Mouse (Mus musculus): ENCODE measurements around the gene Oosp2. TPM values are rescaled to one million over a fixed set of nuclear protein-coding genes. Genes with fewer than 3 reads are reported as not detected.

The Oosp2 gene
- not detected for total RNA-seq (2021)

DNA sequence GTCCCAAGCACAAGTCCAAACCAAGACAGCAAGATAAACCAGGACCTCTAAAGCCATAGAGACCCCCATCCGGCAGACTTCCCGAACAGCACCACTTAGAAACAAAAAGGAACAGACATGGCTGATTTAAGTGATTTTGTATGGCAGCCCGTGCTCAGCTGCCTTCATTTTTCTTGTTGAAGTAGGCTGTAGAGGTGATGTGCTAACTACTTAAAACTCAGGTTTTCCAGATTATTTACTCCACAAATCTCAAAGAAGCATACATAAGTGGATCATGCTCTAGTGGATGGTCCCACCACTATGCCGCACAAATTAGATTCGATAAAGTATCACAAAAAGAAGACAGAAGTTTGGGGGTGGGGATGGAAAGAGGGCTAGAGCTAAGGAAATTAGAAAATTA is at the start of gene Oosp2:
Gene Oosp2 (minus strand): TSS at position 101 of the 400 bp plus-strand sequence.
- DNase-seq, result no peak

DNA sequence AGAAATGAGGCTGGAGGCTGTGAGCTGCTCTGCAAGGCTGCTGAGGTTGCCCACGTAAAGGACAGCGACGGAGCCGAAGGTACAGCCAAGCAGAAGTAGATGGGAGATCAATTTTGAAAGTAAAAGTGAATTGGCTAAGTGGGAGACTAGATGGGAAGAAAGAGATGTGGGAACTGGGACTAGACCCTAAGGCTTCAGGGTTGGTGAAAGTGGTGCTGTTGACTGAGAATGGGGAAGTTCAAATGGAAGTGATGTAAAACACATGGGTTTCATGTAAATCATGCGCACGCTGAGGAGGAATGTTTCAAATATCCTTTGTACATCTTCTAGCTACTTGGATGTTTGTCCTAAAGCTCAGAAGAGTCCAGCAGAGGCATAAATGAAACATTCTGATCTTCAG is 38.0 kb upstream of the Oosp2 start:
- DNase-seq, result no peak

GRCm38 (mm10) chr19:11696755-11697154 is 36.4 kb upstream of the Oosp2 start, which contains the start of gene Oosp3:
Gene Oosp3 (plus strand): TSS chr19:11697055.
- DNase-seq, result no peak

DNA sequence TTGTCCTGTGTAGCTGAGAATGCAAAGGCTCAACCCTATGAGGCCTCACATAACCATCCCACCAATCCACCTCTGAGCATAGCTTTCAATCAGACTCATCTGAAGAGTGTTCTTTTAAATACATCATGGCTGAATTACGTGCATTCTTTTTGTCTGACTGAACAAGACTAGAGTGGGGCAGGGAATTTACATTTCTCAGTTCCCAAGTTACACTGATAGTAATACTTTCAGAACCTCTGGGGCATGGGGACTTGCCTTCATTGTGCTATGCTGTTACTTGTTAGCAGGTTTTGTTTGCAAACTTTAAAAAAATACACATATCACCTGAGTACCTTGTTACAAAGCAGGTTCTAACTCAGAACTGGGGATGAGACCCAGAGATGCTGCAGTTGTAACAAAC is 31.1 kb upstream of the Oosp2 start:
- DNase-seq, result no peak

- no peak for DNase-seq
These were observed 30.5 kb upstream of the Oosp2 start, which contains the start of gene Oosp1 for GRCm38 (mm10) chr19:11690839-11691238. Gene Oosp1 (minus strand): TSS chr19:11691150.

DNA sequence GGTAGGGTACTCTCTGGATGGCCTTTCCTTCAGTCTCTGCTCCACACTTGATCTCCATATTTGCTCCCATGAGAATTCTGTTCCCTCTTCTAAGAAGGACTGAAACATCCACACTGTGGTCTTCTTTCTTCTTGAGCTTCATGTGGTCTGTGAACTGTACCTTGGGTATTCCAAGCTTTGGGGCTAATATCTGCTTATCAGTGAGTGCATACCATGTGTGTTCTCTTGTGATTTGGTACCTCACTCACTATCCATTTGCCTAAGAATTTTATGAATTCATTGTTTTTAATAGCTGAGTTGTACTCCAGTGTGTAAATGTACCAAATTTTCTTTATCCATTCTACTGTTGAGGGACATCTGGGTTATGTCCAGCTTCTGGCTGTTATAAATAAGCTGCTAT is 1.2 kb upstream of the Oosp2 start:
- no peak for DNase-seq

DNA sequence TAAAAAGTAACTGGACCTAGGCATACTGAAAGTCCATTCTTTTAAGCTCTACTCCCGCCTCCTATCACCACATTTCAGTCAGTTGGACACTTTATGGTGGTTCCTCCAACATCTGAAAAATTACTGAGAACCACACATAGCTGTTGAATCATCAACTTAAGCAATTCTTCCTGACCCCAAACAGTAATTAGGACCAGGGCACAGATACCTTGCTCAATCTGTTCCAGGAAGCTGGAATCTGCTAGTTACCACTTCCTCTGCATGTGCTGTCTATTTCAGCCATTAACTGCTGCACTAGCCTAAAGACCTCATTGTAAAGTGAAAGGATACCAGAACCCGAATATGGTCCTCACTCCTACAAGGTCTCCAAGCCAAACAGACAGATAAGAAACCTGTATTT is 1.2 kb downstream of the Oosp2 start:
- no peak for DNase-seq

- no peak for DNase-seq
These were observed 10.8 kb downstream of the Oosp2 start for GRCm38 (mm10) chr19:11649564-11649963.

GRCm38 (mm10) chr19:11646166-11646565 is 14.2 kb downstream of the Oosp2 start:
- no peak for DNase-seq

DNA sequence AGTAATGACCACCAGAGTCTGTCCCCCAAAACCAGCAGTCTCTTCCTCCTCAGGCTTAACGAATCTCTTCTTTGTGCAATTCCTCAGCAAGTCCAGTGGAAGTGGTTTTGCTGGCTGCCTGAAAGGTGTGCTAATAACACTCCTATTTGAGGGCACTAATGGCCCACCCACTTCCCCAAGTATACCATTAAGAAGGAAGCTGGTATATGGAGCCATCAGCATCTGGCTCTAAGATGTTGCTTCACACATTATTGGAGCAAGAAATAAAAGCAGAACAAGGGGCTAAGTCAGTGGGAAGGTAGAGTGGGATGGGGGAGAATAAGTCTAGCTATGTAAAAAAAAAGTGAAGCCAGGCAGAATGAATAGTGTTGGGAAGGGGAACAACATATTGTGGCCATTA is 19.6 kb downstream of the Oosp2 start, which contains the start of gene Ms4a3:
Gene Ms4a3 (minus strand): TSS at position 120 of the 400 bp plus-strand sequence.
- DNase-seq, result no peak

- DNase-seq, result no peak
These were observed 21.3 kb downstream of the Oosp2 start for GRCm38 (mm10) chr19:11639038-11639437.

- DNase-seq, result no peak
These were observed 24.8 kb downstream of the Oosp2 start for GRCm38 (mm10) chr19:11635572-11635971.

GRCm38 (mm10) chr19:11634330-11634729 is 26.0 kb downstream of the Oosp2 start:
- DNase-seq, result no peak

DNA sequence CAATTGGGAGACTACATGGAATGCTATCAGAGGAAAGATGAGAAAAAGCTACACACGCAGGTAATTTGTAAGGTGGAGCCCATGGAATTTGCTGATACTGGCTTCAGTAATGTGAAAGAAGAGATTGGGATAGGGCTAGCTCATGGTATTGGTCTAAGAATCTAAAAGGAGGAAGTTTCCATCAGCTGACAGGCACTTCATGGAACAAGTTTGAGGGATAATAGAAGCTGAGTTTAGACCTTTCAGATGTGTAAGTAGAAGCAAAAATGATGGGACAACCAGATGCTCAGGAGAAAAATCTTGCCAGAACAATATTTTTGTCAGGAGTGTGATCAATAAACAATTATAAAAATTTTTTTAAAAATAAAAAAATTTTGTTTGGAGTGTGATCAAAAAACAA is 26.6 kb downstream of the Oosp2 start:
- no peak for DNase-seq

DNA sequence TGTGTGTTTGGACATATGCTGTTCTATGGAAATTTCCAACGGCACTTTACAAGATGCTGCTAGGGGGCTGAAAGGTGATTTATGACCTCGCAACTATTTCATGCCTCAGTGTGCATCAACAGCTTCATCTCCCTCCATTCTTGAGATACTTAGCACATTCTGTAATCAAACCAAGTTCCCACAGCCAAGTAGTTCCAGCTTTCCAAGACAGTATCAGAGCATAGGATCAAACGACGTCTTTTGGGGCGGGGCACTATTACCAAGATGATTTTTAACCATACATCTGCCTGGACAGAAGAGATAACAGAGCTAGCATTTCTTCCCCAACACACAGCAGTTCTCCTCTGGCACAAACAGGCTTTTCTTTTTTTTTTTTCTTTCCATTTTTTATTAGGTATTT is 35.1 kb downstream of the Oosp2 start:
- no peak for DNase-seq

- no peak for DNase-seq
These were observed 35.6 kb downstream of the Oosp2 start for GRCm38 (mm10) chr19:11624800-11625199.

GRCm38 (mm10) chr19:11623551-11623950 is 36.8 kb downstream of the Oosp2 start, which contains the start of gene Ms4a2:
Gene Ms4a2 (minus strand): TSS chr19:11623719.
- DNase-seq, result no peak

DNA sequence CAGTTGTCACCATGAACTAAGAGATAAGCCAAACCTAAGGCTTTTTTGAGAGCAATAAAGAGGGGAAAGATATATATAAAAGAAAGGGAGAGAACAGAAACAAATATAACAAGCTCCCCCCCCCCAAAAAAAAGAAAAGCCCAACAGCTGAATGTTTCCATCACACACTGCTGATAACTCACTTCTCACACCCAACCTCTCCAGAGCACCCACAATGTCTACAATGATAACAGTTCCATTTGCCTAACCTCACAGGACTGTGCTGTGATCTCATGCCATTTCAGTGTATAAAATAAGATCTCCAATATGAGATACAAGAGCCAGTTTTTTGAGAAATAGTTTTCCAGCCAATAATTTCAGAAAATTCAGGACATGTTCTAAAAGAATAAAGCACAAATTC is 42.4 kb downstream of the Oosp2 start:
- no peak for DNase-seq

GRCm38 (mm10) chr19:11614805-11615204 is 45.6 kb downstream of the Oosp2 start:
- DNase-seq, result no peak

GRCm38 (mm10) chr19:11613776-11614443 is 46.4 kb downstream of the Oosp2 start:
- DNase-seq, result no peak

DNA sequence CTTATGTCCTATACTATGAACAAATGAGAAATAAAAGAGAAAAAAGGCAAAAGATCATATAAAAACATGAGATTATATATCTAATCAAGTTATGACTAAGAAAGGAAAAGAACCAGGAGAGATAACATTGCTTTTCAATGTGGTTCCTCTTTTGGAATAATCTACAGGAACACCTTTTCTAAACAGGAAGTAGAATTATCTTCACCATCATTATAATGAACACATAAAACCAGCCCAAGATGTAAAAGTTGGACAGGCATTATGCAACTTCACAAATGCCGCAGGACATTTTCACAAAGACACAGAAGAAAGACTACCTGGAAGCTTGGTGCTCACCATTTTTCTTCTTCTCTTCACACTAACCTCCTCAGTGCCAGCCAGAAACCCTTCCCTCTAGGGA is 47.3 kb downstream of the Oosp2 start:
- no peak for DNase-seq

DNA sequence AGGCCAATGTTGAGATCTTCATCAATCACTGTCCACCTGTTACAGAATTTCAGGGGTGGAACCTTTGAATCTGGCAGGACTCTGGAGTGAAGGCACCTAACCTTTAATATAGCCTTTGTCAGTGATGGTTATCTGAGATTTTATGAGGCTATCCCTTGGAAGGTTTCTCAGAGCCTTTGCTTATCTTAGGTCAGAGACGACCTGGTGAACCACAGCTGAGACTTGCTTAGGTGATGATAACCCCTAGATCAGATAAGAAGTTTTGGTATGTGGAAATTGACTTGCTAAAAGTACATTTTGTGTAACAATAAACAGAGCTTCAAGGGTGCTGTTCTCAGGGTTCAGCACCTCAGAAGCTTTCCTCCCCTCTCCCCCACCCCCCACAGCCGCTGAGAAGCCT is 48.1 kb downstream of the Oosp2 start:
- DNase-seq, result no peak

DNA sequence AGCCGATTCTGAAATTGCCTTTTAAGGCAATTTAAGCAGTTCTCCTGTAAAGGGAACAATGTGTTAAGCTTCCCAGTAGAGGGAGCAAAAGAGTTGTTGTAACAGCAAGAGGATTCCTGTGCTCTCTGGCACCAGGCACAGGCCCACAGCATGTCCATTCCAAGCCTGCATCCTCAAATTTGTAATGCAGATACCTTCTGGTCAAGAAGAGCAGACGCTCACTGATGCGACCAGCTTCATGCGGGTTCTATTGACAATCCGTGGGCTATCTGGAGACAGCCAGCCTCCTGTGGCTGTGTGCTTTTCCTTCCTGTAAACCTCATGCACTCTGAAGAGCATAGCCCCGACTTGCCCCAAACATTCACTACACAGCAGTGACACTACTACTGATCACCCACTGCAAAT is 48.8 kb downstream of the Oosp2 start:
- DNase-seq, result peak; percentile 14 to 21

GRCm38 (mm10) chr19:11608172-11608571 is 52.2 kb downstream of the Oosp2 start:
- DNase-seq, result peak; percentile 15 to 19

DNA sequence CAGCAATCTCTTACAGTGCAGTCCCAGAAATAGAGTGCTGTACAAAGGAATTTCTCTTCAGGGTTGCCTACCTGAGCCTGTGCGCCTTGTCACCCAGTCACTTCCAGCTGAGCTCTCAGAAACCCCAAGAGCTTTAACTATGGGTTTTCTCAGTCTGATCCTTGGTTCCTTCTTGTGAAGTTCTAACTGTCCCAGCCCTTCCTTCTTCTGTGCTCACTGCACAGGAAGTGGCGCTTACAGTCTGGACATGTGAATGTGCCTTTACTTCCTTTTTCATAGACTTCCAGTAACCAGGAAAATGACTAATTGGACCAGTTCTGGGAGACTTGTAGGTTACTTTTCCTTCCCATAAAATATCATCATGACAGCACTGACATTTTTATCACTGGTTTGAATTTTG is 55.8 kb downstream of the Oosp2 start, which contains the start of gene Ms4a6d:
Gene Ms4a6d (minus strand): TSS at position 247 of the 400 bp plus-strand sequence.
- no peak for DNase-seq

Data from layer of hippocampus, postnatal 36 days (tissue).